Mouse (Mus musculus) kidney, postnatal 25 days (tissue): ENCODE data around the gene Actl6a.

ENCODE experiments used
- DNase-seq, 2 experiments: peaks; one replicate each; pipeline ENCODE4 v3.0.0; 2021; ENCODE audit warnings: mixed read lengths in 2 of 2

Gene Actl6a

GRCm38 (mm10) chr3:32749820-32750579 is 43.9 kb downstream of the Actl6a start:
- DNase-seq, result no peak

- no peak for DNase-seq
These were observed 48.4 kb downstream of the Actl6a start for GRCm38 (mm10) chr3:32754384-32754915.

- DNase-seq, result no peak
These were observed 53.1 kb downstream of the Actl6a start for GRCm38 (mm10) chr3:32759212-32759611.

- no peak for DNase-seq
These were observed 56.9 kb downstream of the Actl6a start for GRCm38 (mm10) chr3:32762962-32763361.

GRCm38 (mm10) chr3:32763902-32764301 is 57.8 kb downstream of the Actl6a start:
- DNase-seq, result no peak

- DNase-seq, result no peak
These were observed 64.7 kb downstream of the Actl6a start for GRCm38 (mm10) chr3:32770781-32771180.
